Mouse (Mus musculus) neural tube, embryonic 13.5 days (tissue): ENCODE data around the gene Dhodh. TPM values are rescaled to one million over a fixed set of nuclear protein-coding genes. Genes with fewer than 3 reads are reported as not detected.

Source experiments
- polyA plus RNA-seq: library from polyadenylated mRNA; unstranded; fragments of >200 nt; fragmentation: Nextera tagmentation; extraction: Ambion mirVana; gene quantifications from 2 replicates; pipeline ENCODE4 v1.2.1, GENCODE M21; 2015

Dhodh gene
- polyA plus RNA-seq, 1 experiment from 2014 or later: 29.8 TPM

Other genes with a start within 250 kb of the Dhodh start
- 1.5 and 1.6 TPM in 2 replicates for gene Pmfbp1, start 114.6 kb downstream of the Dhodh start, polyA plus RNA-seq
- 17.8 and 19.6 TPM in 2 replicates for gene Dhx38, start 42.8 kb downstream of the Dhodh start, polyA plus RNA-seq
- gene Txnl4b, start 42.8 kb downstream of the Dhodh start, polyA plus RNA-seq: 30.5 and 32.9 TPM in 2 replicates
- gene Hp, start 29.5 kb downstream of the Dhodh start, polyA plus RNA-seq: 0.71 and 0.73 TPM in 2 replicates
- 0.14 TPM in 1 of 2 replicates, not detected in the other for gene Pkd1l3, start 5.8 kb upstream of the Dhodh start, polyA plus RNA-seq
- gene Ist1, start 84.6 kb upstream of the Dhodh start, polyA plus RNA-seq: 177 and 190 TPM in 2 replicates
- 69.6 and 74.6 TPM in 2 replicates for gene Zfp821, start 96.9 kb upstream of the Dhodh start, polyA plus RNA-seq
- 3.5 and 3.7 TPM in 2 replicates for gene Atxn1l, start 129.1 kb upstream of the Dhodh start, polyA plus RNA-seq
- gene Ap1g1, start 169.9 kb upstream of the Dhodh start, polyA plus RNA-seq: 49.6 and 53.4 TPM in 2 replicates